Mouse (Mus musculus) lung, postnatal 0 days (tissue): Measurements from ENCODE around the gene Vax1. TPM values are rescaled to one million over a fixed set of nuclear protein-coding genes. Genes with fewer than 3 reads are reported as not detected.

Experiments
- ATAC-seq: fragments of 200-750 bp; cut with Nextera tagmentation; 2 replicates; pipeline ENCODE4 v1.8.0; 2017; ENCODE audit warnings: moderate library complexity
- DNase-seq: peaks from one replicate; pipeline ENCODE4 v3.0.0-alpha.2; 2016; ENCODE audit warnings: low spot score
- H3K27ac ChIP-seq: fragments of 300-500 bp; sonication (generic); 2 replicates; pipeline ENCODE4 v1.5.1; 2014; ENCODE audit warnings: antibody characterized with exemption, mild to moderate bottlenecking, low read length, mixed read lengths
- H3K27me3 ChIP-seq: fragments of 300-500 bp; sonication (generic); replicated peaks from 2 replicates; pipeline ENCODE4 v1.6.1; 2014; ENCODE audit warnings: low read length, mixed read lengths; ENCODE audit not compliant: insufficient read depth
- H3K36me3 ChIP-seq: fragments of 300-500 bp; sonication (generic); 2 replicates; pipeline ENCODE4 v1.6.1; 2014; ENCODE audit warnings: low read length, mixed read lengths; ENCODE audit not compliant: insufficient read depth
- H3K4me1 ChIP-seq: fragments of 300-500 bp; sonication (generic); 2 replicates; pipeline ENCODE4 v1.6.1; 2014; ENCODE audit warnings: antibody characterized with exemption, low read depth, low read length, mixed read lengths; ENCODE audit not compliant: insufficient read depth
- H3K4me2 ChIP-seq: fragments of 300-500 bp; sonication (generic); replicated peaks from 2 replicates; pipeline ENCODE4 v1.6.1; 2014; ENCODE audit warnings: low read depth, mild to moderate bottlenecking, low read length, moderate library complexity, mixed read lengths
- H3K4me3 ChIP-seq: fragments of 300-500 bp; sonication (generic); 2 replicates; pipeline ENCODE4 v1.5.1; 2014; ENCODE audit warnings: low read depth, low read length
- H3K9ac ChIP-seq: fragments of 300-500 bp; sonication (generic); replicated peaks from 2 replicates; pipeline ENCODE4 v1.6.1; 2014; ENCODE audit warnings: low read depth, mild to moderate bottlenecking
- H3K9me3 ChIP-seq: fragments of 300-500 bp; sonication (generic); 2 replicates; pipeline ENCODE4 v1.6.1; 2016; ENCODE audit warnings: low read length, mixed read lengths
- CTCF ChIP-seq: IDR thresholded peaks from 2 replicates; pipeline ENCODE4 v1.5.1; 2016; ENCODE audit warnings: antibody characterized with exemption, mild to moderate bottlenecking
- EP300 ChIP-seq: IDR thresholded peaks from 2 replicates; pipeline ENCODE4 v1.6.1; 2016; ENCODE audit warnings: antibody characterized with exemption, mild to moderate bottlenecking, control low read depth
- WGBS: fragments of 180-500 bp; shearing (Covaris S2); extraction: QIAGEN DNeasy Blood & Tissue Kit; methylation state at CpG from one replicate; pipeline ENCODE4 v1.1.7; 2014; 5-methylcytosine and 5-hydroxymethylcytosine counted together
- polyA plus RNA-seq: library from polyadenylated mRNA; unstranded; fragments of >200 nt; fragmentation: Nextera tagmentation; extraction: Ambion mirVana; gene quantifications from 2 replicates; pipeline ENCODE4 v1.2.1, GENCODE M21; 2015

Gene Vax1
- polyA plus RNA-seq, 1 experiment from 2014 or later: not detected

DNA sequence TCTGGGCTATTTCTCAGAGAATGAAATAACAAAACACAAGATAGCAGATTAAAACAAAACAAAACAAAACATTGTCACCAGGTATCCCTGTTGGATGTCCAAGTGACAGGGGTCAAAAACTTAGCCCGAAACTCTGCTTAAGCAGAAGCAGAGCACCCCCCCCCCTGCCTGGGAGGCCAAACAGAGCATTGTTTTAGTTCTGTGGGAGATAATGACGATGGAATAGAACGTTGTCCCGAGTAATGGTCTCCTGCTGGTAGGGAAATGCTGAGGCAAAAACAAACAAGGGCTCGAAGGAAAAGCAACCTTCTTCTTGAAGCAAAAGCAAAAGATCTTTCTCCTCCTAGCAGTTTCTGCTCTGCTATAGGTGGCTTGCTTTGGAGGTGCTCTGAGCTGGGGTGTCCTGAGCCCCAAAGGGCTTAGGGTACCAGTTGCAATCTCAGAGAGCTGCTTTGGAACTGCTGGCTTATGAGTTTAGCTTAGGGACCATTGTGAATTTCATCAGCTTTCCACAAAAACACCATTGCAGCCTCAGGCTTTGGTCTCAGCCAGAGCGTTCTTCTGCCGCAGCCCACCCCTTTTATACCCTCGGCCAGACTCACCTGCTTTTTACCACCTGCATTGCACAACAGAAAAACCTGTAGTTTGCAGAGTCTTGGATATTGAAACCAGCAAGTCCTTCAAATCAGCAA is 20.7 kb upstream of the Vax1 start:
- TF ChIP-seq EP300 (no peak), CTCF (no peak)
- no peaks in the 10 kb centered on the region for H3K4me1 ChIP-seq
- H3K9me3 ChIP-seq: no peaks in the 10 kb centered on the region
- H3K27ac ChIP-seq: no peak overlapping the region
- no peak overlapping the region for H3K9ac ChIP-seq
- DNase-seq: no peak
- no peak overlapping the region for H3K4me3 ChIP-seq
- WGBS: 2% methylated on average over 8 of the region's 8 CpGs
- no peak for ATAC-seq
- no peak overlapping the region for H3K4me2 ChIP-seq
- H3K27me3 ChIP-seq: peaks cover 35% of the 10 kb centered on the region
- no peaks in the 10 kb centered on the region for H3K36me3 ChIP-seq

DNA sequence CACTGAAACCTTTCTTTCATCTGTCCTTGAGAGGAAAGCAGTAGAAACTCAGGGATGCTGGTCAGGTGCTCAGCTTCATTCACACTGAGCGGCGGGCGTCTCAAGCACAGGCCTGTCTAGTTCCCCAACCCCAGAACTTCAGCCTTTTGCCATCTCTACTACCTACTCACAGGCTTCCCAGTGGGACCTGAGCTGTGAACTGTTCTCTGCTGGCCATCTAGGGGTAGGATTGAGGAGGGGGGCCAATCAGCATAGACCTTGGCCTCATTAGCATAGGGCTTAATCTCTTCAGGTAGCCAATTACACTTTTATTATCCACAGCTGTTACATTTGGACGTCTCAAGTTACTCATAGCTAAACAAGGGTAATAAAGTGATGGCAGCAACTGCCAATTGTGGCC is 19.1 kb upstream of the Vax1 start:
- H3K4me2 ChIP-seq: no peak overlapping the region
- no peak for ATAC-seq

DNA sequence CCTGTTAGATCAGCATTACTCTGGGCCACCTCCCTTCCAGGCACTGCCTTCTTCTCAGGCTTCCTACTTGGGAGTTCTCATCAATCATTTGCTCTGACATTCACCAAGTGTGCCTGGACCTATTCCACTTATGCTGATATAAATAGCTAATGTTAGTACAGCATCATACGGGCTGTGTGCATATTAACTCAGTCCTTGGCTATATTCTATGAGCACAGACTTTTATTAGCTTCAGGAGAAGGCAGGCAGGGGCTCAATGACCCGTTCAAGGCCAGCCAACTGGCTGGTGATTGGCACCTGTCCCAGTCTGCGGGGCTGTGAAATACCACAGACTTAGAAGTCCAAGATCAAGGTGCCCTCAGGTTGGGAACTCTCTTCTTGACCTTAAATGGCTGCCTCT is 14.1 kb upstream of the Vax1 start:
- no peak overlapping the region for H3K4me3 ChIP-seq
- no peak overlapping the region for H3K27ac ChIP-seq
- ATAC-seq (no peak), DNase-seq (no peak)
- H3K9me3 ChIP-seq: no peaks in the 10 kb centered on the region
- no peak overlapping the region for H3K4me2 ChIP-seq
- H3K9ac ChIP-seq: no peak overlapping the region
- TF ChIP-seq EP300: no peak
- TF ChIP-seq CTCF: no peak
- 20% methylated on average over 3 of the region's 3 CpGs for WGBS
- H3K36me3 ChIP-seq: no peaks in the 10 kb centered on the region
- H3K27me3 ChIP-seq: peaks cover 9% of the 10 kb centered on the region
- no peaks in the 10 kb centered on the region for H3K4me1 ChIP-seq

More for the DNA sequence above, 19.1 kb upstream of the Vax1 start:
- Histone ChIP-seq H3K9me3 (no peaks in the 10 kb centered on the region), H3K4me1 (no peaks in the 10 kb centered on the region), H3K9ac (no peak overlapping the region), H3K4me3 (no peak overlapping the region), H3K27ac (no peak overlapping the region), H3K27me3 (peaks cover 27% of the 10 kb centered on the region), H3K36me3 (no peaks in the 10 kb centered on the region)
- DNase-seq: no peak
- WGBS: 23% methylated on average over 4 of the region's 4 CpGs
- no peak for TF ChIP-seq EP300
- TF ChIP-seq CTCF: no peak

GRCm38 (mm10) chr19:59173341-59174015 is 3.6 kb upstream of the Vax1 start:
- Histone ChIP-seq H3K4me1 (0 out of 2 replicates have a peak, but pooled peaks cover 6% of the 10 kb centered on the region), H3K9ac (no peak overlapping the region), H3K36me3 (no peaks in the 10 kb centered on the region), H3K27ac (no peak overlapping the region), H3K9me3 (no peaks in the 10 kb centered on the region), H3K4me3 (no peak overlapping the region), H3K27me3 (peaks cover 63% of the 10 kb centered on the region), H3K4me2 (no peak overlapping the region)
- DNase-seq (no peak), ATAC-seq (no peak)
- TF ChIP-seq EP300 (no peak), CTCF (no peak)
- 15% methylated on average over 6 of the region's 6 CpGs for WGBS

- Histone ChIP-seq H3K27me3 (peaks cover 70% of the 10 kb centered on the region), H3K9ac (no peak overlapping the region), H3K9me3 (no peaks in the 10 kb centered on the region), H3K27ac (no peak overlapping the region), H3K4me3 (no peak overlapping the region), H3K4me1 (0 out of 2 replicates have a peak, but pooled peaks cover 6% of the 10 kb centered on the region), H3K4me2 (no peak overlapping the region), H3K36me3 (no peaks in the 10 kb centered on the region)
- ATAC-seq: no peak
- 3% methylated on average over 3 of the region's 3 CpGs for WGBS
- no peak for DNase-seq
- no peak for TF ChIP-seq EP300
- TF ChIP-seq CTCF: no peak
Observed at GRCm38 (mm10) chr19:59172781-59173180, 2.9 kb upstream of the Vax1 start.

- no peak overlapping the region for H3K4me3 ChIP-seq
- H3K36me3 ChIP-seq: no peaks in the 10 kb centered on the region
- no peaks in the 10 kb centered on the region for H3K9me3 ChIP-seq
- 0 out of 2 replicates have a peak, but pooled peaks cover 6% of the 10 kb centered on the region for H3K4me1 ChIP-seq
- H3K4me2 ChIP-seq: no peak overlapping the region
- H3K9ac ChIP-seq: no peak overlapping the region
- ATAC-seq (no peak), DNase-seq (no peak)
- no peak overlapping the region for H3K27ac ChIP-seq
- peaks cover 79% of the 10 kb centered on the region for H3K27me3 ChIP-seq
- TF ChIP-seq CTCF (no peak), EP300 (no peak)
- 0% methylated on average over 19 of the region's 19 CpGs for WGBS
Observed at GRCm38 (mm10) chr19:59171871-59172245, 2.0 kb upstream of the Vax1 start.
